In genomic region chr7:16046101-16046480, GRCm38 (mm10) we compare ENCODE assay signal across 8 mouse cellular contexts. TPM values are rescaled to one million over a fixed set of nuclear protein-coding genes. Genes with fewer than 3 reads are reported as not detected.
DNase-seq lines count a peak whose midpoint lies in the region; ATAC-seq and TF ChIP-seq lines count a peak whose summit lies in the region.

No protein-coding gene starts in this region.

- H3K27ac ChIP-seq in embryonic facial prominence, embryonic 11.5 days (replicated peaks; ENCODE audit: low read depth, low read length) = peak overlapping the region; percentile 98
- H3K27ac ChIP-seq in heart, embryonic 14.5 days (replicated peaks in 1 of 2; ENCODE audit: control insufficient read depth in 1 of 2, insufficient read depth in 1 of 2, low read depth in 2 of 2, low read length in 2 of 2) = peak overlapping the region; percentile 92 to 96

- 1% methylated on average over 7 of the region's 7 CpGs for WGBS in embryonic facial prominence, embryonic 11.5 days
- WGBS in heart, embryonic 14.5 days = 2% methylated on average over 7 of the region's 7 CpGs

- TF ChIP-seq CTCF in G1E (IDR thresholded peaks at IDR 0.05; ENCODE audit: low read depth, low read length) = no peak

- peaks cover 43% of the 10 kb centered on the region for H3K36me3 ChIP-seq in G1E (replicated peaks)
- H3K36me3 ChIP-seq in embryonic facial prominence, embryonic 11.5 days (replicated peaks; ENCODE audit: control insufficient read depth, insufficient read depth, low read depth, low read length) = no peaks in the 10 kb centered on the region
- H3K36me3 ChIP-seq in heart, embryonic 14.5 days (ENCODE audit: control insufficient read depth, insufficient read depth, low read length) = 0 out of 2 replicates have a peak, but pooled peaks cover 5% of the 10 kb centered on the region

- H3K9ac ChIP-seq in embryonic facial prominence, embryonic 11.5 days (replicated peaks; ENCODE audit: low read length) = peak overlapping the region; percentile 99
- H3K9ac ChIP-seq in heart, embryonic 14.5 days (ENCODE audit: low read length) = peak overlapping the region; percentile 99

- ATAC-seq in G1E (ENCODE audit: extremely low read depth, insufficient number of reproducible peaks, low FRiP score, poor library complexity, severe bottlenecking) = peak; percentile 45
- peak; percentile 16 for ATAC-seq in embryonic facial prominence, embryonic 11.5 days (replicated peaks; ENCODE audit: insufficient number of reproducible peaks, low FRiP score, low TSS enrichment, low read depth)
- peak; percentile 26 for ATAC-seq in heart, embryonic 14.5 days (ENCODE audit: insufficient number of reproducible peaks, insufficient read depth, low FRiP score, low read depth)

- no peaks in the 10 kb centered on the region for H3K9me3 ChIP-seq in G1E (replicated peaks)
- H3K9me3 ChIP-seq in embryonic facial prominence, embryonic 11.5 days (replicated peaks; ENCODE audit: control insufficient read depth, low read length) = no peaks in the 10 kb centered on the region
- H3K9me3 ChIP-seq in heart, embryonic 14.5 days (ENCODE audit: control insufficient read depth, low read length) = no peaks in the 10 kb centered on the region

- no peaks in the 10 kb centered on the region for H3K27me3 ChIP-seq in G1E (ENCODE audit: insufficient read depth, low read length)
- H3K27me3 ChIP-seq in embryonic facial prominence, embryonic 11.5 days (ENCODE audit: control insufficient read depth, insufficient read depth, low read length) = no peaks in the 10 kb centered on the region
- no peaks in the 10 kb centered on the region for H3K27me3 ChIP-seq in heart, embryonic 14.5 days (ENCODE audit: control insufficient read depth, insufficient read depth, low read length)

- H3K4me1 ChIP-seq in G1E (ENCODE audit: insufficient read depth, low read depth, low read length) = peaks cover 65% of the 10 kb centered on the region
- peaks cover 16% of the 10 kb centered on the region; the same call in 1 of the 2 replicates for H3K4me1 ChIP-seq in embryonic facial prominence, embryonic 11.5 days (ENCODE audit: control insufficient read depth, insufficient read depth, low read length)
- peaks cover 23 to 51% of the 10 kb centered on the region in 2 experiments for H3K4me1 ChIP-seq in heart, embryonic 14.5 days (ENCODE audit: control insufficient read depth in 2 of 2, insufficient read depth in 2 of 2, low read length in 2 of 2)

- peak overlapping the region; percentile 87 for H3K4me2 ChIP-seq in embryonic facial prominence, embryonic 11.5 days (ENCODE audit: low read depth, low read length)
- H3K4me2 ChIP-seq in heart, embryonic 14.5 days (ENCODE audit: low read length) = peak overlapping the region; percentile 90

- DNase-seq in A20 (ENCODE audit: low read depth, low spot score) (peak; percentile 92), G1E (ENCODE audit: low spot score) (peak; percentile 69)
- DNase-seq in embryonic facial prominence, embryonic 11.5 days (ENCODE audit: low spot score) = peak; percentile 80
- peak; percentile 77 for DNase-seq in kidney, postnatal 10 days
- peak; percentile 78 to 85 for DNase-seq in lung, postnatal 4 days
- DNase-seq in spleen, adult 18-20 months = peak; percentile 74 to 79
- DNase-seq in right cerebral cortex, postnatal 36 days (ENCODE audit: low spot score in 2 of 2) = no peak

- H3K4me3 ChIP-seq in G1E (ENCODE audit: low read depth, low read length) = peak overlapping the region; percentile 88
- H3K4me3 ChIP-seq in embryonic facial prominence, embryonic 11.5 days (ENCODE audit: low read depth, low read length) = peak overlapping the region; percentile 90
- peak overlapping the region; percentile 65 to 89 for H3K4me3 ChIP-seq in heart, embryonic 14.5 days (ENCODE audit: control insufficient read depth in 1 of 2, insufficient read depth in 1 of 2, low read depth in 1 of 2, low read length in 2 of 2)

RNA-seq across cellular contexts. Expression of gene Bicra, which starts 1.6 kb away (rescaled TPM):
- 52.1 and 57.0 TPM in 2 replicates for total RNA-seq in G1E (2014; fragmentation: Nextera tagmentation)
- 1.0 and 1.1 TPM in 2 replicates for total RNA-seq in G1E (2017)
- polyA plus RNA-seq in G1E (2012) = 52.1 and 58.9 TPM in 2 replicates
- 4.2 and 5.9 TPM in 2 replicates for polyA plus RNA-seq in embryonic facial prominence, embryonic 11.5 days (2014; fragmentation: Nextera tagmentation; extraction: Ambion mirVana)
- 5.0 and 5.4 TPM in 2 replicates for polyA plus RNA-seq in heart, embryonic 14.5 days (2014; fragmentation: Nextera tagmentation; extraction: Ambion mirVana)

RNA-seq across cellular contexts. Expression of gene Zfp541, which starts 15.5 kb away (rescaled TPM):
- total RNA-seq in G1E (2014; fragmentation: Nextera tagmentation) = not detected in 2 replicates
- under 0.01 TPM in 1 of 2 replicates, not detected in the other for total RNA-seq in G1E (2017)
- polyA plus RNA-seq in G1E (2012) = not detected in 2 replicates
- polyA plus RNA-seq in embryonic facial prominence, embryonic 11.5 days (2014; fragmentation: Nextera tagmentation; extraction: Ambion mirVana) = not detected in 2 replicates
- polyA plus RNA-seq in heart, embryonic 14.5 days (2014; fragmentation: Nextera tagmentation; extraction: Ambion mirVana) = not detected in 2 replicates

RNA-seq across cellular contexts. Expression of gene Napa, which starts 52.2 kb away (rescaled TPM):
- 116 and 156 TPM in 2 replicates for total RNA-seq in G1E (2014; fragmentation: Nextera tagmentation)
- 73.6 and 86.9 TPM in 2 replicates for total RNA-seq in G1E (2017)
- 137 and 159 TPM in 2 replicates for polyA plus RNA-seq in G1E (2012)
- 147 and 168 TPM in 2 replicates for polyA plus RNA-seq in embryonic facial prominence, embryonic 11.5 days (2014; fragmentation: Nextera tagmentation; extraction: Ambion mirVana)
- polyA plus RNA-seq in heart, embryonic 14.5 days (2014; fragmentation: Nextera tagmentation; extraction: Ambion mirVana) = 159 and 161 TPM in 2 replicates

Comparison
In these comparisons a context has a peak if more than half of its experiments do, and no peak if none do; other contexts are left out.
1. DNase-seq: peak in A20 (single experiment), G1E (single experiment), embryonic facial prominence, embryonic 11.5 days (single experiment), kidney, postnatal 10 days (single experiment), lung, postnatal 4 days (2 of 2) and spleen, adult 18-20 months (2 of 2); none in right cerebral cortex, postnatal 36 days (0 of 2).
2. Peak in every context shown above with its lines, with median percentiles within 50 percentile points of each other: ATAC-seq and H3K4me3 ChIP-seq.